Mouse (Mus musculus) embryo, embryonic 9.5 days (tissue): ENCODE measurements at regions not wholly inside any gene's neighbourhood (a gene's known extent, or its start where the extent isn't known, plus 50 kb on each side); places are given as distances from the start of the nearest gene placed in this dataset.

Experiments
- DNase-seq: peaks from one replicate; pipeline ENCODE4 v3.0.0-alpha.2; 2017; ENCODE audit errors: extremely low spot score

DNA sequence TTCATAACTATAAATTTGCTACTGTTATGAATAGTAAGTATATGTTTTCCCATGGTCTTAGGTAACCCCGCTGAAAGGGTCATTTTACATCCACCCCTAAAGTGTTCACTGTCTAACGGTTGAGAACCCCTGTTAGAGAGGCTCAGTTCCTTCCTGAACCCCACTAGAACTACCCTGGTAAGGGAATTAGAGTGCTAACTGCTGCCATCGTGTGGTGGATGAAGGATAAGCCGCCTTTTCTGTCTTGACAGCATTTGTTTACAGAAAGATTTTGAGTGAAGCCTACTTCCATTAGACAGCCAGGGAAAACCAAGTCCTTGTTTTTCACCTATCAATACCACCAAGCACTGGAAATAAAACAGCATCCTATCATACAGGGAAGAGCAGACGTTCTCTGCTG is 90.3 kb upstream of the Tbx22 start:
- DNase-seq: peak; percentile 8
